Mouse (Mus musculus) intestine, embryonic 14.5 days (tissue): ENCODE measurements around the gene Tmed11. TPM values are rescaled to one million over a fixed set of nuclear protein-coding genes. Genes with fewer than 3 reads are reported as not detected.

Experiments used
- polyA plus RNA-seq: library from polyadenylated mRNA; unstranded; fragments of >200 nt; fragmentation: Nextera tagmentation; extraction: Ambion mirVana; gene quantifications from 2 replicates; pipeline ENCODE4 v1.2.1, GENCODE M21; 2014

Tmed11 gene
- polyA plus RNA-seq, 1 experiment from 2014 or later, result not detected

Other genes starting within 250 kb of the Tmed11 start
- 3.1 and 3.2 TPM in 2 replicates for gene Cplx1, start 245.3 kb downstream of the Tmed11 start, polyA plus RNA-seq
- 62.9 and 65.5 TPM in 2 replicates for gene Gak, start 165.6 kb downstream of the Tmed11 start, polyA plus RNA-seq
- gene Tmem175, start 165.6 kb downstream of the Tmed11 start, polyA plus RNA-seq, result 27.5 and 28.0 TPM in 2 replicates
- gene Idua, start 135.0 kb downstream of the Tmed11 start, polyA plus RNA-seq, result 13.4 and 15.2 TPM in 2 replicates
- gene Dgkq, start 125.7 kb downstream of the Tmed11 start, polyA plus RNA-seq, result 8.0 and 10.1 TPM in 2 replicates
- 1.1 and 1.2 TPM in 2 replicates for gene Slc26a1, start 119.8 kb downstream of the Tmed11 start, polyA plus RNA-seq
- gene Fgfrl1, start 103.0 kb downstream of the Tmed11 start, polyA plus RNA-seq, result 17.9 and 26.6 TPM in 2 replicates
- gene Rnf212, start 20.4 kb downstream of the Tmed11 start, polyA plus RNA-seq, result not detected in 2 replicates
- not detected in 2 replicates for gene Vmn2r8, start 13.5 kb upstream of the Tmed11 start, polyA plus RNA-seq
- not detected in 2 replicates for gene Vmn2r9, start 57.2 kb upstream of the Tmed11 start, polyA plus RNA-seq
- gene Vmn2r10, start 211.2 kb upstream of the Tmed11 start, polyA plus RNA-seq, result not detected in 2 replicates